Mouse (Mus musculus) lung, adult 2 months (tissue): ENCODE data around the gene Nfasc. TPM values are rescaled to one million over a fixed set of nuclear protein-coding genes. Genes with fewer than 3 reads are reported as not detected.
A peak's percentile ranks its signal among the peaks of the same experiment; 100 is the strongest.

Experiments
- DNase-seq: peaks from one replicate; pipeline ENCODE4 v3.0.0; 2022
- H3K4me1 ChIP-seq: fragments of 200-500 bp; 2 replicates; pipeline ENCODE4 v1.6.1; 2011; ENCODE audit warnings: low read length; ENCODE audit not compliant: control insufficient read depth, insufficient read depth
- H3K4me3 ChIP-seq: fragments of 200-500 bp; replicated peaks from 2 replicates; pipeline ENCODE3; 2011; ENCODE audit warnings: low read depth, mild to moderate bottlenecking, control low read depth, low read length; ENCODE audit errors: extremely low read depth
- CTCF ChIP-seq: fragments of 200-500 bp; IDR thresholded peaks from 2 replicates; pipeline ENCODE4 v1.5.1; 2011; ENCODE audit warnings: mild to moderate bottlenecking, low read length, control low read depth; ENCODE audit not compliant: insufficient read depth
- POLR2A ChIP-seq: fragments of 200-500 bp; IDR thresholded peaks from 2 replicates; pipeline ENCODE4 v1.6.1; 2011; ENCODE audit warnings: low read depth, mild to moderate bottlenecking, control low read depth, low read length, borderline replicate concordance; ENCODE audit errors: extremely low read depth
- WGBS: fragments of 180-500 bp; shearing (Covaris S2); methylation state at CpG from one replicate; pipeline ENCODE4 v1.1.7; 2018; 5-methylcytosine and 5-hydroxymethylcytosine counted together
- polyA plus RNA-seq: library from polyadenylated mRNA; depleted of rRNA; stranded (reverse); fragments of >200 nt; gene quantifications from 2 replicates; pipeline ENCODE4 v1.2.3, GENCODE M21; 2012

Gene Nfasc
- polyA plus RNA-seq, 1 experiment, result 0.15 TPM

GRCm38 (mm10) chr1:132559045-132559444 is 182.6 kb downstream of the Nfasc start:
- Histone ChIP-seq H3K4me3 (no peak overlapping the region), H3K4me1 (no peaks in the 10 kb centered on the region)
- DNase-seq, result no peak
- 42% methylated on average over 6 of the region's 6 CpGs for WGBS
- TF ChIP-seq CTCF (no peak), POLR2A (no peak)

- no peaks in the 10 kb centered on the region for H3K4me1 ChIP-seq
- TF ChIP-seq POLR2A (no peak), CTCF (no peak)
- 14% methylated on average over 9 of the region's 9 CpGs for WGBS
- DNase-seq, result peak; percentile 7
- H3K4me3 ChIP-seq, result no peak overlapping the region
Observed at GRCm38 (mm10) chr1:132557901-132558631, 183.5 kb downstream of the Nfasc start.

- Histone ChIP-seq H3K4me3 (no peak overlapping the region), H3K4me1 (no peaks in the 10 kb centered on the region)
- 62% methylated on average over 8 of the region's 8 CpGs for WGBS
- DNase-seq, result no peak
- TF ChIP-seq CTCF (no peak), POLR2A (no peak)
Observed at GRCm38 (mm10) chr1:132543789-132544188, 197.8 kb downstream of the Nfasc start.

DNA sequence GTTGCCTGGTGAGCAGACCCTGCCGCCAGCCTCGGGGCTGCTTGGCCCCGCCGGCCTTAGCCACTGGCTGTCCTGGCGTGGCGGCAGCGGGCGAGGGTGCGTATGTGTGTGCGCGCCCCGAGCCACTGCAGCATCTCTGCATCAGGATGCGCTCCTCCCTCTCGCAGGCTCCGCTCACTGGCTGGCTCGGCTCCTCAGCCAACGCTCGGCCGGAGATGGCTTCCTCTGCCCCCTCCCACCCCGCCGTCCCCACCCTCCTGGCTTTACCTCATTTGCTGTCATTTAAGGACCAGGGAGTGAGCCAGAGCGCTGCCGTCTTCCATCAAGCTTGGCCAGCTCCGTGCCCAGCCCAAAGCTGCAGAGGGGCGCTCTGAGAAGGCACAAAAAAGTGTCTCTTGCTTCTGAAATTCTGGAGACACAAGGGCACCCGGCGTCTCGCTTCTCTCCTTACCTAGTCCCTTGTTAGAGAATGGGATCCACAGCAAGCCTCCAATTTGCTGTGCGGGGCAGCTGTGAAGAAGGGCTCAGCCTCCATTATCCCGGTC is 198.8 kb downstream of the Nfasc start, which contains the start of gene Cntn2:
Gene Cntn2 (minus strand): TSS at position 495 of the 545 bp plus-strand sequence.
- 3% methylated on average over 30 of the region's 30 CpGs for WGBS
- no peak within 1 kb of the TSS for H3K4me3 ChIP-seq

GRCm38 (mm10) chr1:132541824-132542599 is 199.6 kb downstream of the Nfasc start:
- TF ChIP-seq POLR2A, result no peak
- TF ChIP-seq CTCF, result no peak
- 9% methylated on average over 5 of the region's 5 CpGs for WGBS

More for the DNA sequence above, 198.8 kb downstream of the Nfasc start, which contains the start of gene Cntn2:
- H3K4me1 ChIP-seq, result no peaks in the 10 kb centered on the region
- TF ChIP-seq CTCF, result no peak
- no peak for TF ChIP-seq POLR2A
- no peak for DNase-seq

GRCm38 (mm10) chr1:132541171-132541823 is 200.3 kb downstream of the Nfasc start:
- Histone ChIP-seq H3K4me1 (no peaks in the 10 kb centered on the region), H3K4me3 (no peak overlapping the region)
- no peak for DNase-seq
- no peak for TF ChIP-seq CTCF
- WGBS, result 5% methylated on average over 14 of the region's 14 CpGs

More at GRCm38 (mm10) chr1:132541824-132542599, 199.6 kb downstream of the Nfasc start:
- no peak for DNase-seq
- H3K4me1 ChIP-seq, result no peaks in the 10 kb centered on the region
- H3K4me3 ChIP-seq, result no peak overlapping the region

DNA sequence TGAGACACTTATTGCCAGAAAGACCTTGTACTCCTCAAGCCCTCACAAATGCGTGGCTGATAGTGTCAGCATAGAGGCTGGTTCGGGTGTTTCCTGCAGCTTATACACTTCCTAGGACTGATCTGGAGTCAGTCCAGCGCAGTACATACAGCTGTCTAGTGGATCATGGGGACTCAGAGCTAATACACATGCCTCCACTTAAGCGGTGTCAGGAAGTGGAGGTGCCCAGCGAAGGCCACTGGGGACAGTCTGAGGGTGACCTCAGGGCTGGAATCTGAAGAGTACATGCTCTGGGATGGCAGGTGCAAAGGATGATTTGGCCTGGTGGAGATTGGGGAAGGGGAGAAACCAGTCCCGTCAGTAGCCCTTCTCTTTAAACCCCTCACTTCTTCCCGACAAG is 200.9 kb downstream of the Nfasc start:
- TF ChIP-seq CTCF (no peak), POLR2A (no peak)
- no peak for DNase-seq
- 30% methylated on average over 7 of the region's 7 CpGs for WGBS
- Histone ChIP-seq H3K4me1 (no peaks in the 10 kb centered on the region), H3K4me3 (no peak overlapping the region)

GRCm38 (mm10) chr1:132537736-132538135 is 203.9 kb downstream of the Nfasc start:
- 74% methylated on average over 5 of the region's 5 CpGs for WGBS
- TF ChIP-seq POLR2A (no peak), CTCF (no peak)
- no peak for DNase-seq

GRCm38 (mm10) chr1:132536416-132536815 is 205.2 kb downstream of the Nfasc start:
- TF ChIP-seq CTCF, result no peak
- no peak for TF ChIP-seq POLR2A
- Histone ChIP-seq H3K4me1 (no peaks in the 10 kb centered on the region), H3K4me3 (no peak overlapping the region)
- DNase-seq, result no peak
- 70% methylated on average over 3 of the region's 3 CpGs for WGBS

More at GRCm38 (mm10) chr1:132537736-132538135, 203.9 kb downstream of the Nfasc start:
- Histone ChIP-seq H3K4me3 (no peak overlapping the region), H3K4me1 (no peaks in the 10 kb centered on the region)

DNA sequence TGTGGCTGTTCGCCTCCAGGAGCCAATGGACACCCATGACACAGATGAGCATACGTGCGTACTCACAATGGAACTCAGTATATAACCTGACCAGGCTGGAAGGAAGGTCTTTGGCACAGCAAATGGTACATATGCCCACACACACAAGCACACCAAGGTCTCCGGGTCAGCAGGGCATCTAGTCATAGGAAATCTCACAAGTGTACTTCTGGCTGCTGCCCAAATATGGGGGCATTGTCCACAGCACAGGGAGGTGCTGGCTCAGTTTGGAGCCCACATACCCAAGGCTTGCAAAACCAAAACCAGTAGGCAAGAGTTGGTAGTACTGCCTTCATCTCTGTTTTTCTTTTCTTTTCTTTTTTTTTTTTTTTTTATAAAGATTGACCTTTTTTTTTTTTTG is 206.1 kb downstream of the Nfasc start:
- DNase-seq, result no peak
- no peaks in the 10 kb centered on the region for H3K4me1 ChIP-seq
- no peak for TF ChIP-seq POLR2A
- TF ChIP-seq CTCF, result no peak
- 88% methylated on average over 4 of the region's 4 CpGs for whole genome bisulfite sequencing
- no peak overlapping the region for H3K4me3 ChIP-seq
